Mouse (Mus musculus) embryonic stem cell, embryonic (primary cell): ENCODE measurements at regions not wholly inside any gene's neighbourhood (a gene's known extent, or its start where the extent isn't known, plus 50 kb on each side); places are given as distances from the start of the nearest gene placed in this dataset.

Experiments used
- CTCF ChIA-PET, 4 experiments: fragments of 300-600 bp in 2 of 4; fragments of 350-600 bp in 2 of 4; sonication (Branson Sonifier 250); formaldehyde crosslinking; loops; one replicate each; lab custom pipeline; 2022; ENCODE audit warnings: inconsistent platforms in 2 of 4; lab: Charles Lee
- POLR2A ChIA-PET, 4 experiments: fragments of 300-600 bp in 2 of 4; fragments of 350-600 bp in 2 of 4; sonication (Branson Sonifier 250); formaldehyde crosslinking; loops; one replicate each; lab custom pipeline; 2022; ENCODE audit warnings: antibody characterized with exemption in 4 of 4, inconsistent platforms in 1 of 4; lab: Charles Lee

GRCm38 (mm10) chr5:113408588-113408987 lies 51.5 kb downstream of the Aym1 start:
- POLR2A ChIA-PET: interaction anchor here in 1 of 4 experiments (0.5 kb wide), 1 partner anchor 95 kb away, joined by 3 read pairs; no protein-coding TSS in a partner anchor
- CTCF ChIA-PET: no interaction called here

- CTCF ChIA-PET: interaction anchor here in 1 of 4 experiments (0.6 kb wide), 1 partner anchor 763 kb away, joined by 9 read pairs; no protein-coding TSS in a partner anchor
- POLR2A ChIA-PET: interaction anchor here in 1 of 4 experiments (0.5 kb wide), 1 partner anchor 879 kb away, joined by 10 read pairs; no protein-coding TSS in a partner anchor
These were observed 53.9 kb downstream of the Aym1 start for GRCm38 (mm10) chr5:113410963-113411362.

- CTCF ChIA-PET: interaction anchor here in 1 of 4 experiments (0.5 kb wide), 1 partner anchor 288 kb away, joined by 3 read pairs; no protein-coding TSS in a partner anchor
- POLR2A ChIA-PET: interaction anchor here in 3 of 4 experiments (0.5 to 1.3 kb wide), 4 partner anchors 11 to 310 kb away, joined by 3 to 4 read pairs (median 3); partner anchors contain the start of gene 1700069L16Rik (in 1 of the 3)
These were observed 57.5 kb downstream of the Aym1 start for GRCm38 (mm10) chr5:113414639-113415038.

- POLR2A ChIA-PET: interaction anchor here in 2 of 4 experiments (0.6 to 1.3 kb wide), 2 partner anchors 42 to 317 kb away, joined by 3 read pairs; no protein-coding TSS in a partner anchor
- CTCF ChIA-PET: no interaction called here
These were observed 61.4 kb downstream of the Aym1 start for GRCm38 (mm10) chr5:113418335-113419013.

- POLR2A ChIA-PET: interaction anchor here (0.5 to 1.8 kb wide), 17 partner anchors 9 to 348 kb away, joined by 3 to 6 read pairs (median 3); partner anchors contain the start of gene 1700069L16Rik (in 1 of the 4)
- CTCF ChIA-PET: interaction anchor here in 2 of 4 experiments (0.7 to 1.8 kb wide), 6 partner anchors 27 to 536 kb away, joined by 3 to 6 read pairs (median 4); no protein-coding TSS in a partner anchor
These were observed 63.5 kb downstream of the Aym1 start for GRCm38 (mm10) chr5:113420619-113421018.

- POLR2A ChIA-PET: interaction anchor here in 3 of 4 experiments (0.7 to 1.3 kb wide), 4 partner anchors 13 to 232 kb away, joined by 3 to 4 read pairs (median 3); no protein-coding TSS in a partner anchor
- CTCF ChIA-PET: interaction anchor here in 2 of 4 experiments (0.7 to 0.9 kb wide), 2 partner anchors 24 to 302 kb away, joined by 3 to 4 read pairs; partner anchors contain the start of gene 1700069L16Rik (in 1 of the 2)
These were observed 65.1 kb downstream of the Aym1 start for GRCm38 (mm10) chr5:113421993-113422725.

GRCm38 (mm10) chr5:113422726-113423110 lies 65.6 kb downstream of the Aym1 start:
- ChIA-PET POLR2A (interaction anchor here in 1 of 4 experiments (0.7 to 0.8 kb wide), 2 partner anchors 43 to 302 kb away, joined by 3 to 8 read pairs; partner anchors contain the start of gene 1700069L16Rik), CTCF (interaction anchor here in 1 of 4 experiments (0.7 kb wide), 1 partner anchor 24 kb away, joined by 4 read pairs; no protein-coding TSS in a partner anchor)

- ChIA-PET CTCF (no interaction called here), POLR2A (no interaction called here)
These were observed 62.4 kb upstream of the Wscd2 start for GRCm38 (mm10) chr5:113427779-113428178.

- ChIA-PET CTCF (interaction anchor here in 3 of 4 experiments (0.6 to 1.1 kb wide), 4 partner anchors 41 to 382 kb away, joined by 3 to 4 read pairs (median 3); no protein-coding TSS in a partner anchor), POLR2A (no interaction called here)
These were observed 58.8 kb upstream of the Wscd2 start for GRCm38 (mm10) chr5:113431334-113431733.

GRCm38 (mm10) chr5:113436987-113437386 lies 53.1 kb upstream of the Wscd2 start:
- POLR2A ChIA-PET: interaction anchor here in 2 of 4 experiments (0.5 to 1.5 kb wide), 5 partner anchors 10 to 148 kb away, joined by 3 to 7 read pairs (median 3); no protein-coding TSS in a partner anchor
- CTCF ChIA-PET: interaction anchor here (0.6 to 1.5 kb wide), 7 partner anchors 35 to 379 kb away, joined by 3 to 7 read pairs (median 3); partner anchors contain the start of gene 1700069L16Rik (in 1 of the 4)
